Mouse (Mus musculus): ENCODE measurements around the gene Pygm. TPM values are rescaled to one million over a fixed set of nuclear protein-coding genes. Genes with fewer than 3 reads are reported as not detected.
A peak's percentile ranks its signal among the peaks of the same experiment; 100 is the strongest.

The Pygm gene
- 225 and 226 TPM in 2 replicates for polyA plus RNA-seq (2014; fragmentation: Nextera tagmentation; extraction: Ambion mirVana)

GRCm38 (mm10) chr19:6384128-6384527 lies at the start of gene Pygm:
Gene Pygm (plus strand): TSS chr19:6384399.
- Histone ChIP-seq H3K9me3 (ENCODE audit: control insufficient read depth, low read length) (no peaks in the 10 kb centered on the region), H3K4me3 (ENCODE audit: control insufficient read depth in 1 of 2, insufficient read depth in 1 of 2, low read depth in 1 of 2, low read length in 2 of 2) (peak within 1 kb of the TSS; percentile 48 to 49), H3K4me2 (ENCODE audit: low read length) (peak within 1 kb of the TSS; percentile 83), H3K27me3 (ENCODE audit: control insufficient read depth, insufficient read depth, low read length) (no peaks in the 10 kb centered on the region), H3K9ac (ENCODE audit: low read length) (peak within 1 kb of the TSS; percentile 80), H3K27ac (replicated peaks in 1 of 2; ENCODE audit: control insufficient read depth in 1 of 2, insufficient read depth in 1 of 2, low read depth in 2 of 2, low read length in 2 of 2) (peak within 1 kb of the TSS; percentile 89 to 94), H3K36me3 (ENCODE audit: control insufficient read depth, insufficient read depth, low read length) (peaks cover 37% of the 10 kb centered on the region), H3K4me1 (ENCODE audit: control insufficient read depth in 2 of 2, insufficient read depth in 2 of 2, low read length in 2 of 2) (peaks cover 30 to 45% of the 10 kb centered on the region in 2 experiments)
- WGBS: 2% methylated on average over 7 of the region's 7 CpGs
- ATAC-seq (ENCODE audit: insufficient number of reproducible peaks, insufficient read depth, low FRiP score, low read depth): peak; percentile 70

- H3K4me1 ChIP-seq (ENCODE audit: control insufficient read depth in 2 of 2, insufficient read depth in 2 of 2, low read length in 2 of 2): peaks cover 18 to 23% of the 10 kb centered on the region in 2 experiments
- H3K4me2 ChIP-seq (ENCODE audit: low read length): peak within 1 kb of the TSS; percentile 94
- peak within 1 kb of the TSS; percentile 92 for H3K9ac ChIP-seq (ENCODE audit: low read length)
- H3K27ac ChIP-seq (replicated peaks in 1 of 2; ENCODE audit: control insufficient read depth in 1 of 2, insufficient read depth in 1 of 2, low read depth in 2 of 2, low read length in 2 of 2): peak within 1 kb of the TSS; percentile 79 to 92
- H3K9me3 ChIP-seq (ENCODE audit: control insufficient read depth, low read length): no peaks in the 10 kb centered on the region
- no peaks in the 10 kb centered on the region for H3K27me3 ChIP-seq (ENCODE audit: control insufficient read depth, insufficient read depth, low read length)
- under 1% methylated on average over 41 of the region's 43 CpGs for WGBS
- ATAC-seq (ENCODE audit: insufficient number of reproducible peaks, insufficient read depth, low FRiP score, low read depth): peak; percentile 90
- H3K4me3 ChIP-seq (ENCODE audit: control insufficient read depth in 1 of 2, insufficient read depth in 1 of 2, low read depth in 1 of 2, low read length in 2 of 2): peak within 1 kb of the TSS; percentile 67 to 93
- peaks cover 33% of the 10 kb centered on the region for H3K36me3 ChIP-seq (ENCODE audit: control insufficient read depth, insufficient read depth, low read length)
Measured at GRCm38 (mm10) chr19:6334673-6335457, 49.3 kb upstream of the Pygm start, which contains the start of gene Men1. Gene Men1 (plus strand): TSS chr19:6334979.

GRCm38 (mm10) chr19:6335458-6335827 lies 48.8 kb upstream of the Pygm start:
- Histone ChIP-seq H3K27ac (replicated peaks in 1 of 2; ENCODE audit: control insufficient read depth in 1 of 2, insufficient read depth in 1 of 2, low read depth in 2 of 2, low read length in 2 of 2) (peak overlapping the region in 1 of 2 experiments; percentile 72; a peak in 2 of 4 replicates), H3K36me3 (ENCODE audit: control insufficient read depth, insufficient read depth, low read length) (peaks cover 38% of the 10 kb centered on the region), H3K4me2 (ENCODE audit: low read length) (peak overlapping the region; percentile 94), H3K9me3 (ENCODE audit: control insufficient read depth, low read length) (no peaks in the 10 kb centered on the region), H3K4me3 (ENCODE audit: control insufficient read depth in 1 of 2, insufficient read depth in 1 of 2, low read depth in 1 of 2, low read length in 2 of 2) (peak overlapping the region; percentile 67 to 93), H3K4me1 (ENCODE audit: control insufficient read depth in 2 of 2, insufficient read depth in 2 of 2, low read length in 2 of 2) (peaks cover 23 to 24% of the 10 kb centered on the region in 2 experiments), H3K27me3 (ENCODE audit: control insufficient read depth, insufficient read depth, low read length) (no peaks in the 10 kb centered on the region), H3K9ac (ENCODE audit: low read length) (peak overlapping the region; percentile 92)
- WGBS: 1% methylated on average over 25 of the region's 25 CpGs
- no peak for ATAC-seq (ENCODE audit: insufficient number of reproducible peaks, insufficient read depth, low FRiP score, low read depth)

GRCm38 (mm10) chr19:6336920-6337319 lies 47.3 kb upstream of the Pygm start:
- peak overlapping the region; percentile 92 for H3K9ac ChIP-seq (ENCODE audit: low read length)
- no peaks in the 10 kb centered on the region for H3K27me3 ChIP-seq (ENCODE audit: control insufficient read depth, insufficient read depth, low read length)
- H3K27ac ChIP-seq (replicated peaks in 1 of 2; ENCODE audit: control insufficient read depth in 1 of 2, insufficient read depth in 1 of 2, low read depth in 2 of 2, low read length in 2 of 2): no peak overlapping the region
- 92% methylated on average over 10 of the region's 10 CpGs for WGBS
- H3K9me3 ChIP-seq (ENCODE audit: control insufficient read depth, low read length): no peaks in the 10 kb centered on the region
- peak overlapping the region in 1 of 2 experiments; percentile 93; a peak in 1 of 4 replicates for H3K4me3 ChIP-seq (ENCODE audit: control insufficient read depth in 1 of 2, insufficient read depth in 1 of 2, low read depth in 1 of 2, low read length in 2 of 2)
- peaks cover 38% of the 10 kb centered on the region for H3K36me3 ChIP-seq (ENCODE audit: control insufficient read depth, insufficient read depth, low read length)
- H3K4me2 ChIP-seq (ENCODE audit: low read length): peak overlapping the region; percentile 94
- H3K4me1 ChIP-seq (ENCODE audit: control insufficient read depth in 2 of 2, insufficient read depth in 2 of 2, low read length in 2 of 2): peaks cover 25% of the 10 kb centered on the region in 2 experiments
- ATAC-seq (ENCODE audit: insufficient number of reproducible peaks, insufficient read depth, low FRiP score, low read depth): no peak

- H3K36me3 ChIP-seq (ENCODE audit: control insufficient read depth, insufficient read depth, low read length): peaks cover 42% of the 10 kb centered on the region
- no peak overlapping the region for H3K27ac ChIP-seq (replicated peaks in 1 of 2; ENCODE audit: control insufficient read depth in 1 of 2, insufficient read depth in 1 of 2, low read depth in 2 of 2, low read length in 2 of 2)
- ATAC-seq (ENCODE audit: insufficient number of reproducible peaks, insufficient read depth, low FRiP score, low read depth): no peak
- no peaks in the 10 kb centered on the region for H3K27me3 ChIP-seq (ENCODE audit: control insufficient read depth, insufficient read depth, low read length)
- 94% methylated on average over 7 of the region's 7 CpGs for WGBS
- peaks cover 23 to 24% of the 10 kb centered on the region in 2 experiments for H3K4me1 ChIP-seq (ENCODE audit: control insufficient read depth in 2 of 2, insufficient read depth in 2 of 2, low read length in 2 of 2)
- H3K4me2 ChIP-seq (ENCODE audit: low read length): no peak overlapping the region
- no peaks in the 10 kb centered on the region for H3K9me3 ChIP-seq (ENCODE audit: control insufficient read depth, low read length)
- no peak overlapping the region for H3K4me3 ChIP-seq (ENCODE audit: control insufficient read depth in 1 of 2, insufficient read depth in 1 of 2, low read depth in 1 of 2, low read length in 2 of 2)
- H3K9ac ChIP-seq (ENCODE audit: low read length): no peak overlapping the region
Measured at GRCm38 (mm10) chr19:6338171-6338570, 46.0 kb upstream of the Pygm start.

- no peaks in the 10 kb centered on the region for H3K27me3 ChIP-seq (ENCODE audit: control insufficient read depth, insufficient read depth, low read length)
- no peak overlapping the region for H3K27ac ChIP-seq (replicated peaks in 1 of 2; ENCODE audit: control insufficient read depth in 1 of 2, insufficient read depth in 1 of 2, low read depth in 2 of 2, low read length in 2 of 2)
- no peak overlapping the region for H3K9ac ChIP-seq (ENCODE audit: low read length)
- H3K4me1 ChIP-seq (ENCODE audit: control insufficient read depth in 2 of 2, insufficient read depth in 2 of 2, low read length in 2 of 2): peaks cover 23 to 24% of the 10 kb centered on the region in 2 experiments
- no peaks in the 10 kb centered on the region for H3K9me3 ChIP-seq (ENCODE audit: control insufficient read depth, low read length)
- H3K36me3 ChIP-seq (ENCODE audit: control insufficient read depth, insufficient read depth, low read length): peaks cover 43% of the 10 kb centered on the region
- no peak overlapping the region for H3K4me3 ChIP-seq (ENCODE audit: control insufficient read depth in 1 of 2, insufficient read depth in 1 of 2, low read depth in 1 of 2, low read length in 2 of 2)
- ATAC-seq (ENCODE audit: insufficient number of reproducible peaks, insufficient read depth, low FRiP score, low read depth): no peak
- no peak overlapping the region for H3K4me2 ChIP-seq (ENCODE audit: low read length)
- WGBS: 79% methylated on average over 11 of the region's 11 CpGs
Measured at GRCm38 (mm10) chr19:6338716-6339115, 45.5 kb upstream of the Pygm start.

GRCm38 (mm10) chr19:6339191-6339590 lies 45.0 kb upstream of the Pygm start:
- Histone ChIP-seq H3K36me3 (ENCODE audit: control insufficient read depth, insufficient read depth, low read length) (peaks cover 47% of the 10 kb centered on the region), H3K9ac (ENCODE audit: low read length) (no peak overlapping the region), H3K4me2 (ENCODE audit: low read length) (no peak overlapping the region), H3K4me3 (ENCODE audit: control insufficient read depth in 1 of 2, insufficient read depth in 1 of 2, low read depth in 1 of 2, low read length in 2 of 2) (no peak overlapping the region), H3K27me3 (ENCODE audit: control insufficient read depth, insufficient read depth, low read length) (no peaks in the 10 kb centered on the region), H3K9me3 (ENCODE audit: control insufficient read depth, low read length) (no peaks in the 10 kb centered on the region), H3K4me1 (ENCODE audit: control insufficient read depth in 2 of 2, insufficient read depth in 2 of 2, low read length in 2 of 2) (peaks cover 22 to 24% of the 10 kb centered on the region in 2 experiments), H3K27ac (replicated peaks in 1 of 2; ENCODE audit: control insufficient read depth in 1 of 2, insufficient read depth in 1 of 2, low read depth in 2 of 2, low read length in 2 of 2) (no peak overlapping the region)
- WGBS: 96% methylated on average over 6 of the region's 6 CpGs
- no peak for ATAC-seq (ENCODE audit: insufficient number of reproducible peaks, insufficient read depth, low FRiP score, low read depth)
